Mouse (Mus musculus) liver, embryonic 13.5 days (tissue): ENCODE measurements around the gene Tuba8. TPM values are rescaled to one million over a fixed set of nuclear protein-coding genes. Genes with fewer than 3 reads are reported as not detected.

Experiments
- ATAC-seq: fragments of 200-750 bp; cut with Nextera tagmentation; 2 replicates; pipeline ENCODE4 v1.8.0; 2017; ENCODE audit warnings: low read depth, mild to moderate bottlenecking, moderate number of reproducible peaks, moderate library complexity
- DNase-seq: peaks from one replicate; pipeline ENCODE4 v3.0.0; 2022
- H3K27ac ChIP-seq: fragments of 300-500 bp; sonication (generic); 2 replicates; pipeline ENCODE4 v1.5.1; 2015; ENCODE audit warnings: moderate library complexity, mild to moderate bottlenecking, inconsistent platforms
- H3K27me3 ChIP-seq: fragments of 300-500 bp; sonication (generic); 2 replicates; pipeline ENCODE4 v1.6.1; 2015; ENCODE audit warnings: mild to moderate bottlenecking, inconsistent platforms
- H3K36me3 ChIP-seq: fragments of 300-500 bp; sonication (generic); 2 replicates; pipeline ENCODE4 v1.6.1; 2015; ENCODE audit warnings: mild to moderate bottlenecking, inconsistent platforms
- H3K4me1 ChIP-seq: fragments of 300-500 bp; sonication (generic); replicated peaks from 2 replicates; pipeline ENCODE4 v1.6.1; 2015; ENCODE audit warnings: inconsistent platforms
- H3K4me2 ChIP-seq: fragments of 300-500 bp; sonication (generic); 2 replicates; pipeline ENCODE4 v1.6.1; 2015; ENCODE audit warnings: inconsistent platforms, mild to moderate bottlenecking, moderate library complexity
- H3K4me3 ChIP-seq: fragments of 300-500 bp; sonication (generic); replicated peaks from 2 replicates; pipeline ENCODE4 v1.5.1; 2015; ENCODE audit warnings: mild to moderate bottlenecking, inconsistent platforms
- H3K9ac ChIP-seq: fragments of 300-500 bp; sonication (generic); 2 replicates; pipeline ENCODE4 v1.6.1; 2015; ENCODE audit warnings: mild to moderate bottlenecking, inconsistent platforms
- H3K9me3 ChIP-seq: fragments of 300-500 bp; sonication (generic); replicated peaks from 2 replicates; pipeline ENCODE4 v1.6.1; 2016; ENCODE audit warnings: inconsistent platforms
- WGBS: fragments of 180-500 bp; shearing (Covaris S2); methylation state at CpG from one replicate; pipeline ENCODE4 v1.1.7; 2015; ENCODE audit not compliant: insufficient replicate concordance; 5-methylcytosine and 5-hydroxymethylcytosine counted together
- polyA plus RNA-seq: library from polyadenylated mRNA; unstranded; fragments of >200 nt; fragmentation: Nextera tagmentation; extraction: Ambion mirVana; gene quantifications from 2 replicates; pipeline ENCODE4 v1.2.1, GENCODE M21; 2015

The Tuba8 gene
- polyA plus RNA-seq = 6.7 and 7.7 TPM in 2 replicates

DNA sequence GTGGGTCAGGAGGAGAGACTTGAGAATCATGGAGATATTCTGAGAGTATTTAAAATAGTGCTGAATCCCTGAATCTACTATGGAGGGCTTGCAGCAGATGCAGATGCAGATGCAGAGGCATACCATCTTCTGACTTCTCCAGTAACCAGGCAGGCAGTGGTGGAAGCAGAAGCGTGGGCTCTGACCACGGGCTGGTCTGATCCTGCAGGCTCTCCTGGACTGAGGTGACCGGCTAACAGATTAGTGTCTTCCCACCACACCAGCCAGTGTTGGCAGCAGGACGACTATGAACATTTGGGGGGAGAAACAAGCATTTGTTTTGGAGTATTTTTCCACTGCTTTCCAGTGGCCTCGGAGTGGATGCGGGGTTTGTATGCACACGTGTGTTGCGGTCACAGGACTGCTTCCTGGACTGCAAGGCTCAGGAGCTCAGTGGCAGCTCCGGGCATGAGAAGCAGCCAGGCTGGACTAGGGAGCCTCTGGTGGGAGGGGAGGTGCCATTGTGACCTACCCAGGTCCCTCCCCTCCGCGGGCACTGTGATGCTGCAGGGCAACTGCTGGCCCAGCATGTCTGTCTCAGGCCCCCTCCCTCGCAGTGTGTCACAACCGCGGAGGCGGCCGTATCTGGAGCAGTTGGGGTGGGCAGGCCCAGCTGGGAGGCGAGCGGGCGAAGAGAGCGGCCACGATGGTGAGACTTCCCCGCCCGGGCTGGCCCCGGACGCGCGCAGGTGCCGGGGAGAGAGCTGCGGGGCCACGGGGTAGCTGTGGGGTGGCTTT is at the start of gene Tuba8:
TSS of gene Tuba8 (plus strand) at position 548 of the 777 bp plus-strand sequence.
- Histone ChIP-seq H3K36me3 (no peaks in the 10 kb centered on the region), H3K27ac (no peak within 1 kb of the TSS), H3K4me1 (peaks cover 28% of the 10 kb centered on the region), H3K27me3 (peaks cover 37% of the 10 kb centered on the region), H3K4me3 (peak within 1 kb of the TSS; percentile 49), H3K9me3 (no peaks in the 10 kb centered on the region), H3K9ac (peak within 1 kb of the TSS; percentile 40), H3K4me2 (peak within 1 kb of the TSS; percentile 60)
- DNase-seq (peak; percentile 11), ATAC-seq (peak; percentile 66)
- WGBS = 2% methylated on average over 30 of the region's 30 CpGs

DNA sequence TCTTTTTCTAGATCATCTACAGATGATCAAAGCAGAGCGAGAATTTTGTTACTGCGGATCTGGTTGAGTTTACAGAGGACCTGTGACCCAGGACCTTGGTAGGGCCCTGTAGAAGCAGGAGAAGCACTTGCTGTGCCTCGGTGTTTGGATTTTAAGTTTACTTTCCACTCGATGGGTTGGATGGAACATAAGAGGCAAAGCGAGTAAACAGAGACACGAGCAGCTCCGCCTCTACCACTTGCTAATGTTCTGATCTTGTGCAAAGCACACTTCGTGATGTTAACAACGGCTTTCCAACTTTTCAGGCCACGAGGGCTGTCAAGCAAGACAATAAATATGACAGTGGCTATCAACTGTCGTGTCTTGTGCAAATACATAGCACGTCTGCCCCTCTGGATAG is 47.9 kb upstream of the Tuba8 start:
- Histone ChIP-seq H3K4me2 (no peak overlapping the region), H3K27ac (no peak overlapping the region), H3K36me3 (no peaks in the 10 kb centered on the region), H3K9me3 (no peaks in the 10 kb centered on the region), H3K27me3 (no peaks in the 10 kb centered on the region), H3K9ac (no peak overlapping the region), H3K4me3 (no peak overlapping the region), H3K4me1 (peaks cover 26% of the 10 kb centered on the region)
- 63% methylated on average over 12 of the region's 12 CpGs for WGBS
- no peak for DNase-seq
- ATAC-seq = no peak

DNA sequence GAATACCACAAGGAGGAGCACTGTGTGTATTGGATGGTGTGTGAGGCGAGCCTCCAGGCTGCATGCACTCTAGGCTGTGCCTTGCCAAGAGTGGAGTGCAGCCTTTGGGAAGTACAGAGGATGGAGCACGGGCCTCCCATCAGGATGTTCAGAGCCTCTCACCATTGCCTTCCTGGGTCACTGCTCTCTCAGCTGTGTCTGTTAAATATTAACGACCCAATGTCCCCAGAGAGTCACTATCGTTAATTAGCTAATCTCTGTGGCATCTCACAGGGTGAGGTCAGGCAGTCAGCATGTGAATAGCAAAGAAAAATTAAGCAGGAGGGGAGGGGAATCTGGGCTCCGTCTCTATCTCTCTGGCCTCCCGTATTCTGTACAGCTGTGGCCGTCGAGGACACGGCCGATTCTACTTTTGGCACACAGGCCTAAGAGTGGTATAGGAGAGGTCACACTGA is 44.4 kb upstream of the Tuba8 start:
- Histone ChIP-seq H3K4me2 (no peak overlapping the region), H3K9ac (no peak overlapping the region), H3K27ac (no peak overlapping the region), H3K4me3 (no peak overlapping the region), H3K27me3 (0 out of 2 replicates have a peak, but pooled peaks cover 3% of the 10 kb centered on the region), H3K36me3 (no peaks in the 10 kb centered on the region), H3K4me1 (peaks cover 12% of the 10 kb centered on the region; the same call in 1 of the 2 replicates), H3K9me3 (no peaks in the 10 kb centered on the region)
- WGBS = 58% methylated on average over 10 of the region's 10 CpGs
- ATAC-seq = peak; percentile 67
- DNase-seq = no peak

DNA sequence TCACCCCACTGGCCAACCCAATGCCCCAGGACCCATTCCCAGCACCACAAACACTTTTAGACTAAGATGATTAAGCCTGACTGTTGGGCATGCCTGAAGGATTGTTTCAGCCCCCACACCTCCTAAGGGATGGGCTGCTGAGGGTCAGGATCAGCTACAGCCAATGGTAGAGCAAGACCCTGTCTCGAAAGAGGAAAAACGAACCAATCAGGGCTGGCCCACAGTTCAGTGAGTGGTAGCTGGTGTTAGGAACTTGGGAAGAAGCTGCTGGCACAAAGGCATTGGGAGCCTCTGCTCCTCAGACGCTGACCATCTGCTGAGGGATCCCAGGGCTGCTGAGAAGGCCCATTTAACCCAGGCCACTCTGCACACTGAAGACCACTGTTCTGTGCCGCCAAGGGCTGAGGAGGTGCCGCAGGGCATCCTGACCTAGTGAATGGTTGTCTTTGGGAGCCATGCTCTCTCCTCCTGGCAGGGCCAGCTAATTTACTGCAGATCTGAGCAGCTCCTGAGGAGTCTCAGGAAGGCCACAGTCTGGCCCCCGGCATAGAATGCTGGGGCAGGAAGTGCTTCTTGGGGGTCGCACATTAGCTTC is 43.0 kb upstream of the Tuba8 start:
- 63% methylated on average over 7 of the region's 7 CpGs for WGBS

DNA sequence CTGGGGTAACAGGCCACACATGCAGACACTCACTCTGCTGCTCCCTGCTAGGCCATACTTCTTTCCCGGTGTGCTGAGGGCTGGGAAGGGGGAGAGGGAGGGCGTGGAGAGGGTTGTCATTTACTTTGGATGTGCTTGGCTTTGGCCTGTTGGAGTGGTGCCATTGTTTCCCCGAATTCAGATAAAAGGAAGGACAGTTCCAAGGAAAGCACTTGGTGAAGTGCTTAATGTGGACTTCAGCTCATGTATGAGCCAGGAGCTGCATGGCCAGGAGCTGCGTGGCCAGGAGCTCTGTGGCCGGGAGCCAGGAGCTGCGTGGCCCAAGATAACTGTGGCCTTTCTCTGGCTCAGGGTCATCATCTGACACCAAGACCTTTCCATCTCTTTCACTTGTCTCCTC is 39.4 kb upstream of the Tuba8 start:
- Histone ChIP-seq H3K4me1 (peaks cover 4% of the 10 kb centered on the region), H3K27ac (no peak overlapping the region), H3K4me2 (no peak overlapping the region), H3K9ac (no peak overlapping the region), H3K36me3 (no peaks in the 10 kb centered on the region), H3K9me3 (no peaks in the 10 kb centered on the region), H3K27me3 (peaks cover 11% of the 10 kb centered on the region; the same call in 1 of the 2 replicates), H3K4me3 (no peak overlapping the region)
- no peak for DNase-seq
- ATAC-seq = no peak
- 65% methylated on average over 6 of the region's 6 CpGs for whole genome bisulfite sequencing

More for the DNA sequence above, 43.0 kb upstream of the Tuba8 start:
- no peak overlapping the region for H3K27ac ChIP-seq
- ATAC-seq (no peak), DNase-seq (no peak)
- no peaks in the 10 kb centered on the region for H3K9me3 ChIP-seq
- 0 out of 2 replicates have a peak, but pooled peaks cover 3% of the 10 kb centered on the region for H3K27me3 ChIP-seq
- no peaks in the 10 kb centered on the region for H3K36me3 ChIP-seq
- H3K4me1 ChIP-seq = peaks cover 9% of the 10 kb centered on the region; the same call in 1 of the 2 replicates
- no peak overlapping the region for H3K9ac ChIP-seq
- no peak overlapping the region for H3K4me2 ChIP-seq
- H3K4me3 ChIP-seq = no peak overlapping the region

DNA sequence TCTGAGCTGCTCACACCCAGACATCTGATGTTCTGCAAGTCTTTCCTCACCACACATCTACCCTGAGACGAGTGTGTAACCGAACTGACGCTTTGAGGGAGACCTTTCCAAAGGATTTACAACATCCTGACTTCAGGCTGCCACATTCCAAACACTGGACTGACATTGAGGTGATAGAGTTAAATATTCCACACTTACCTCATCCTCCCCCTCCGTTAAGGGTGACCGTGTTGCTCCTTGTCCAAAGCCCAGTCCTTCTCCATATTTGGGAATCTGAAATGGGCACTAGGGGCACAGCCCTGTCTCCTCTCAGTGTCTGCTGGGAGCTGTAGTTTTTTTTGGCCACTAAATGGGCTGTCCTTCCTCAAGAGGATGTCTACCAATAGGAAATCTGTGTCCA is 37.0 kb upstream of the Tuba8 start:
- Histone ChIP-seq H3K9ac (no peak overlapping the region), H3K9me3 (no peaks in the 10 kb centered on the region), H3K27ac (no peak overlapping the region), H3K4me2 (no peak overlapping the region), H3K4me1 (peaks cover 14% of the 10 kb centered on the region), H3K4me3 (no peak overlapping the region), H3K36me3 (no peaks in the 10 kb centered on the region), H3K27me3 (peaks cover 18% of the 10 kb centered on the region; the same call in 1 of the 2 replicates)
- DNase-seq (no peak), ATAC-seq (no peak)
- WGBS = 45% methylated on average over 5 of the region's 5 CpGs

DNA sequence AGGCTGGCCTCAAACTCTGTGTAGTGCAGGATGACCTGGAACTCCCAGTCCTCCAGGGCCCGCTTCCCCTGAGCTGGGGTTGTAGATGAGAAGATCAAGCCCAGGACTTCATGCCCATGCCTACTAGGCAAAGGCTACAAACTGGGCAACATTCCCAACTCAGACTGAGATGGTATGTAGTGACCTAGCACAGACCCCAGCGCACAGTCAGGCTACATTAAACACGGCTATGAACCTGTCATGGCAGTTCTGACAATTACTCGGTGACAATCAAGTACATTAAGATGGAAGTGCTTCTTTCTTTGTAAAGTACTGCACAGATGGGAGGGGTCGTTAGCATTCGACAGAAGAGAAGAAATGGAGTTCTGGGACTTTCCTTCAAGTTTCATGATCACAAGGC is 35.7 kb upstream of the Tuba8 start:
- Histone ChIP-seq H3K9ac (no peak overlapping the region), H3K36me3 (no peaks in the 10 kb centered on the region), H3K4me3 (no peak overlapping the region), H3K4me2 (no peak overlapping the region), H3K4me1 (peaks cover 14% of the 10 kb centered on the region), H3K9me3 (no peaks in the 10 kb centered on the region), H3K27me3 (peaks cover 15% of the 10 kb centered on the region; the same call in 1 of the 2 replicates), H3K27ac (no peak overlapping the region)
- WGBS = 77% methylated on average over 6 of the region's 6 CpGs
- DNase-seq = no peak
- ATAC-seq = no peak

DNA sequence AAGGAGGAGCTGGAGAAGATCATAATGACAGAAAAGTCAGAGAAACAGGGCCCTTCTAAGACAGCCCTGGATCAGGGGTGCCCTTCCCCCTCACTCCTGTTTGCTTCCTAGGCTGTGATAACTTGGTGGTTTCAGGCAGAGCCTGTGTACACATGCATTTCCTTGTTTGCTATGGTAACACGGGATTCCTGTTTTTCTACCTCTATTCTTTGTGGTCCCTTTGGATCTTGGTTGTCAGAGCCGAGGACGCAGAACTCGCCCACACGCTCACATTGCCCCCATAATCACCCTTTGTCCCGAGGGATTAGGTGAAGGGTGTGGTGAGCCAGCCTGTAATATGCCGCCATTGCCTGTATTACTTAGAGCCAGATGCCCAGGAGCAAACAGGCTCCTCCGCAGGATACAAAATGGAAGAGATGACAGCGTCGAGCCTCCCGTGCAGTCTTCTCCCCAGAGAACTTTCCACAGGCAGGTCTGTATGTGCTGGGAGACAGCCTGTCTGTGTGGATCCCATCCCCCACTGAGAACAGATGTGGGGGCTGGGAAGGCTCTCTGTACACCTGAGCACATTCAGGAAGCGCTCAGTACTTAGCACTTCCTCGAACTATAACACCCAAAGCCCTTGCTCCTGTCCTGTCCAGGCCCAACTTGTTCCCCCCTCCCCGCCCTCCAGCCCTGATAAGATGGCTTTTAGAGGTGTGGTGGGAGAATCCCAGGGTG is 34.3 kb upstream of the Tuba8 start:
- Histone ChIP-seq H3K36me3 (no peaks in the 10 kb centered on the region), H3K9me3 (no peaks in the 10 kb centered on the region), H3K4me2 (no peak overlapping the region), H3K9ac (no peak overlapping the region), H3K4me3 (no peak overlapping the region), H3K27me3 (peaks cover 15% of the 10 kb centered on the region; the same call in 1 of the 2 replicates), H3K4me1 (peaks cover 14% of the 10 kb centered on the region), H3K27ac (no peak overlapping the region)
- ATAC-seq = 0 out of 2 replicates have a peak, but pooled peaks have one; percentile 8
- 39% methylated on average over 14 of the region's 14 CpGs for WGBS
- DNase-seq = no peak

DNA sequence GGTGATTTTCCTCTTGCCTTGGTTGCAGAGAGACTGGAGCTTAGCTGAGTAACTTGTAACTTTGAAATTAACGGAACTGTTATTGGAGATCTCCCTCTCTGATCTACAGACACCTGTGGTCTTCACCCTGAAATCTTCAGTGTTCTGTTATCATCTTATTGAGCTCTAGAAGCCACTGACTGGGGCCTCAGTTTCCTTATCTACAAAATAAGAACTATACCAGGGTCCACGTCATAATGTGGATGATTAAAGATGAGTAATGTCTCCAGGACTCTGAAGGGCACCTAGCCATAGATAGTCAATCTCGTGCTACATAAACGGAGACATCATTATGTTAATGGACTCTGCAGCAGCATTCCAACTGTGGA is 33.8 kb upstream of the Tuba8 start:
- Histone ChIP-seq H3K36me3 (no peaks in the 10 kb centered on the region), H3K4me1 (peaks cover 14% of the 10 kb centered on the region), H3K27me3 (peaks cover 15% of the 10 kb centered on the region; the same call in 1 of the 2 replicates), H3K4me2 (no peak overlapping the region), H3K4me3 (no peak overlapping the region), H3K9ac (no peak overlapping the region), H3K9me3 (no peaks in the 10 kb centered on the region), H3K27ac (no peak overlapping the region)
- no peak for ATAC-seq
- 50% methylated on average over 4 of the region's 4 CpGs for WGBS
- DNase-seq = no peak

DNA sequence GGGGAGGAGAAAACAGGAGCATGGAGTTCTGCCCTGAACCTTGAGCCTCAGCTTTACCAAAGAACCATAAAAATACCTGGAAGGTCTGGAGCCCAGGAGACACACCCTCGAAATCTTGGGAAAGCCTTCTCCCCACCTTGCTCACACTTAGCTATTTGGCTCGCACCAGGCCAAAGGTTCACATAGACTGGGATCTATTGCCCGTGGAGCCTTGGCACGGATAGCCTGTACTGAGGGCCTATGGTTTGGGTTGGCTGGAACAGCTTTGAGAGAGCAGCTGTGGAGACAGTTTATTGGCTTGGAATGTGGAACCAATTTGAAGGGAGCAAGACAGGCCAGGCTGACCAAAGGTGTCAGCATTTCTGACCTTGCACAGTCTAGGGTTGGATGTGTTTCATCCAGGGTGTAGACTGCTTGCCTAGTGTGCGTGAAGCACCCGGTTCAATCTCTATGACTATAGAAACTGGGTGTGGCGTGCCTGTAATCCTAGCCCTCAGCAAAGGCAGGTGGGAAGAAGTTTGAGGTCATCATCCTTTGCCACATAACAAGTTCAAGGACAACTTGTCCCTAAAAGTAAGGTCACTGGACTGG is 33.3 kb upstream of the Tuba8 start:
- Histone ChIP-seq H3K27ac (no peak overlapping the region), H3K27me3 (peaks cover 15% of the 10 kb centered on the region; the same call in 1 of the 2 replicates), H3K9me3 (no peaks in the 10 kb centered on the region), H3K4me1 (peaks cover 14% of the 10 kb centered on the region), H3K9ac (no peak overlapping the region), H3K36me3 (no peaks in the 10 kb centered on the region), H3K4me3 (no peak overlapping the region), H3K4me2 (no peak overlapping the region)
- no peak for DNase-seq
- ATAC-seq = no peak
- WGBS = 76% methylated on average over 7 of the region's 7 CpGs
